Mouse (Mus musculus) hindbrain, embryonic 15.5 days (tissue): ENCODE measurements around the gene Klra4. TPM values are rescaled to one million over a fixed set of nuclear protein-coding genes. Genes with fewer than 3 reads are reported as not detected.
"Not testable (repeated sequence)": the region's sequence is repeated elsewhere in the genome, so short reads cannot be mapped to it uniquely, and the experiment has no call there.

Experiments used
- ATAC-seq: fragments of 200-750 bp; cut with Nextera tagmentation; 2 replicates; pipeline ENCODE4 v1.8.0; 2017; ENCODE audit warnings: low read depth, moderate number of reproducible peaks, moderate TSS enrichment; ENCODE audit not compliant: low FRiP score
- H3K27ac ChIP-seq: fragments of 300-500 bp; sonication (generic); replicated peaks from 2 replicates; pipeline ENCODE4 v1.5.1; 2015; ENCODE audit warnings: mild to moderate bottlenecking, inconsistent platforms
- H3K27me3 ChIP-seq: fragments of 300-500 bp; sonication (generic); 2 replicates; pipeline ENCODE4 v1.6.1; 2015; ENCODE audit warnings: control low read depth, inconsistent platforms
- H3K36me3 ChIP-seq: fragments of 300-500 bp; sonication (generic); 2 replicates; pipeline ENCODE4 v1.6.1; 2015; ENCODE audit warnings: control low read depth, inconsistent platforms
- H3K4me1 ChIP-seq: fragments of 300-500 bp; sonication (generic); replicated peaks from 2 replicates; pipeline ENCODE4 v1.6.1; 2015; ENCODE audit warnings: control low read depth, inconsistent platforms
- H3K4me2 ChIP-seq: fragments of 300-500 bp; sonication (generic); 2 replicates; pipeline ENCODE4 v1.6.1; 2015; ENCODE audit warnings: moderate library complexity, mild to moderate bottlenecking, inconsistent platforms
- H3K4me3 ChIP-seq: fragments of 300-500 bp; sonication (generic); 2 replicates; pipeline ENCODE4 v1.5.1; 2015; ENCODE audit warnings: mild to moderate bottlenecking, inconsistent platforms
- H3K9ac ChIP-seq: fragments of 300-500 bp; sonication (generic); 2 replicates; pipeline ENCODE4 v1.6.1; 2015; ENCODE audit warnings: inconsistent platforms
- H3K9me3 ChIP-seq: fragments of 300-500 bp; sonication (generic); 2 replicates; pipeline ENCODE4 v1.6.1; 2016; ENCODE audit warnings: control low read depth, inconsistent platforms
- WGBS: fragments of 180-500 bp; shearing (Covaris S2); methylation state at CpG from one replicate; pipeline ENCODE4 v1.1.7; 2015; 5-methylcytosine and 5-hydroxymethylcytosine counted together
- polyA plus RNA-seq: library from polyadenylated mRNA; unstranded; fragments of >200 nt; fragmentation: Nextera tagmentation; extraction: Ambion mirVana; gene quantifications from 2 replicates; pipeline ENCODE4 v1.2.1, GENCODE M21; 2015

Klra4 gene
- not detected in 2 replicates for polyA plus RNA-seq

GRCm38 (mm10) chr6:130067171-130067570 is at the start of gene Klra4:
Gene Klra4, minus strand, starts transcription at chr6:130067271.
- H3K9me3 ChIP-seq: peaks cover 25% of the 10 kb centered on the region
- H3K9ac ChIP-seq, H3K36me3 ChIP-seq, H3K4me1 ChIP-seq, H3K27me3 ChIP-seq, H3K4me2 ChIP-seq, H3K4me3 ChIP-seq, H3K27ac ChIP-seq, ATAC-seq: not testable (repeated sequence)
- WGBS: 71% methylated on average over 1 of the region's 1 CpGs

GRCm38 (mm10) chr6:130110485-130110884 is 43.4 kb upstream of the Klra4 start:
- no peaks in the 10 kb centered on the region for H3K4me1 ChIP-seq
- H3K9me3 ChIP-seq: 0 out of 2 replicates have a peak, but pooled peaks cover 6% of the 10 kb centered on the region
- 100% methylated on average over 1 of the region's 1 CpGs for WGBS
- H3K27ac ChIP-seq: no peak overlapping the region
- H3K27me3 ChIP-seq: no peaks in the 10 kb centered on the region
- no peak overlapping the region for H3K9ac ChIP-seq
- H3K4me3 ChIP-seq: no peak overlapping the region
- no peaks in the 10 kb centered on the region for H3K36me3 ChIP-seq
- H3K4me2 ChIP-seq: no peak overlapping the region
- ATAC-seq: no peak

GRCm38 (mm10) chr6:130102743-130103142 is 35.7 kb upstream of the Klra4 start:
- H3K9me3 ChIP-seq, H3K27me3 ChIP-seq, H3K27ac ChIP-seq, ATAC-seq, H3K4me1 ChIP-seq, H3K4me2 ChIP-seq, H3K4me3 ChIP-seq, H3K36me3 ChIP-seq, H3K9ac ChIP-seq: not testable (repeated sequence)
- 87% methylated on average over 3 of the region's 3 CpGs for WGBS

- no peak for ATAC-seq
- WGBS: 81% methylated on average over 5 of the region's 5 CpGs
Measured at GRCm38 (mm10) chr6:130092336-130092948, 25.4 kb upstream of the Klra4 start.

GRCm38 (mm10) chr6:130065196-130065595 is 1.9 kb downstream of the Klra4 start:
- Histone ChIP-seq H3K9ac (no peak overlapping the region), H3K4me1 (no peaks in the 10 kb centered on the region), H3K27ac (no peak overlapping the region), H3K4me2 (no peak overlapping the region), H3K4me3 (no peak overlapping the region), H3K36me3 (no peaks in the 10 kb centered on the region), H3K9me3 (peaks cover 16% of the 10 kb centered on the region; the same call in 1 of the 2 replicates), H3K27me3 (no peaks in the 10 kb centered on the region)
- ATAC-seq: no peak
- WGBS: 79% methylated on average over 5 of the region's 5 CpGs

More at GRCm38 (mm10) chr6:130092336-130092948, 25.4 kb upstream of the Klra4 start:
- Histone ChIP-seq H3K36me3 (no peaks in the 10 kb centered on the region), H3K4me2 (no peak overlapping the region), H3K27me3 (no peaks in the 10 kb centered on the region), H3K4me3 (no peak overlapping the region), H3K27ac (no peak overlapping the region), H3K9ac (no peak overlapping the region), H3K4me1 (no peaks in the 10 kb centered on the region), H3K9me3 (no peaks in the 10 kb centered on the region)

- not testable (repeated sequence) for H3K9ac ChIP-seq, H3K4me1 ChIP-seq, ATAC-seq, H3K9me3 ChIP-seq, H3K27ac ChIP-seq, H3K4me3 ChIP-seq, H3K4me2 ChIP-seq, H3K36me3 ChIP-seq, H3K27me3 ChIP-seq
- WGBS: 67% methylated on average over 4 of the region's 4 CpGs
Measured at GRCm38 (mm10) chr6:130035146-130035545, 31.9 kb downstream of the Klra4 start.

- not testable (repeated sequence) for H3K36me3 ChIP-seq, H3K27ac ChIP-seq, ATAC-seq, H3K4me1 ChIP-seq, H3K9me3 ChIP-seq, H3K27me3 ChIP-seq, H3K9ac ChIP-seq, H3K4me3 ChIP-seq, H3K4me2 ChIP-seq
Measured at GRCm38 (mm10) chr6:130031493-130032089, 35.5 kb downstream of the Klra4 start.

GRCm38 (mm10) chr6:130026854-130027253 is 40.2 kb downstream of the Klra4 start, which contains the start of gene Klra6:
Gene Klra6, minus strand, starts transcription at chr6:130026954.
- WGBS: 81% methylated on average over 4 of the region's 4 CpGs
- 0 out of 2 replicates have a peak, but pooled peaks cover 12% of the 10 kb centered on the region for H3K9me3 ChIP-seq
- H3K4me3 ChIP-seq: no peak within 1 kb of the TSS
- H3K27me3 ChIP-seq: no peaks in the 10 kb centered on the region
- no peak within 1 kb of the TSS for H3K9ac ChIP-seq
- no peak within 1 kb of the TSS for H3K4me2 ChIP-seq
- H3K36me3 ChIP-seq: no peaks in the 10 kb centered on the region
- no peaks in the 10 kb centered on the region for H3K4me1 ChIP-seq
- no peak within 1 kb of the TSS for H3K27ac ChIP-seq
- ATAC-seq: no peak

Other genes starting within 250 kb of the Klra4 start
- not detected in 2 replicates for gene Gm17631, start 204.6 kb downstream of the Klra4 start, polyA plus RNA-seq
- not detected in 2 replicates for gene Klra17, start 190.6 kb downstream of the Klra4 start, polyA plus RNA-seq
- not detected in 2 replicates for gene Klra5, start 149.6 kb downstream of the Klra4 start, polyA plus RNA-seq
- not detected in 2 replicates for gene Klra6, start 40.3 kb downstream of the Klra4 start, polyA plus RNA-seq
- not detected in 2 replicates for gene Klra8, start 62.6 kb upstream of the Klra4 start, polyA plus RNA-seq
- gene Klra9, start 125.8 kb upstream of the Klra4 start, polyA plus RNA-seq: not detected in 2 replicates
- not detected in 2 replicates for gene Klra7, start 166.1 kb upstream of the Klra4 start, polyA plus RNA-seq
- gene Klra10, start 214.7 kb upstream of the Klra4 start, polyA plus RNA-seq: not detected in 2 replicates